Mouse (Mus musculus) left cerebral cortex, adult 2 months (tissue): ENCODE measurements at regions not wholly inside any gene's neighbourhood (a gene's known extent, or its start where the extent isn't known, plus 50 kb on each side); places are given as distances from the start of the nearest gene placed in this dataset.

Experiments
- DNase-seq, 2 experiments: peaks; one replicate each; pipeline ENCODE4 v3.0.0; 2021 to 2022; ENCODE audit warnings: low spot score in 2 of 2, mixed read lengths in 1 of 2; ENCODE audit errors: extremely low spot score in 1 of 2
- H3K27ac ChIP-seq: fragments of 200-600 bp; 2 replicates; pipeline ENCODE4 v1.8.1; 2022
- H3K4me3 ChIP-seq: fragments of 200-600 bp; 2 replicates; pipeline ENCODE4 v1.8.1; 2022
- CTCF ChIP-seq: fragments of 200-600 bp; IDR thresholded peaks from 2 replicates; pipeline ENCODE4 v1.8.1; 2022; ENCODE audit warnings: antibody characterized with exemption, mild to moderate bottlenecking, moderate library complexity
- intact Hi-C: fragments of 180-260 bp; cut with DNase I; formaldehyde crosslinking; loops from one replicate; pipeline ENCODE4 v1.15.1; 2025

- intact Hi-C loops: no loop called here
- TF ChIP-seq CTCF: no peak
- Histone ChIP-seq H3K27ac (no peak overlapping the region), H3K4me3 (no peak overlapping the region)
- no peak for DNase-seq
Observed at GRCm38 (mm10) chr6:94953658-94954057, 163.4 kb upstream of the Kbtbd8 start.

GRCm38 (mm10) chr6:94951971-94952768 is 164.9 kb upstream of the Kbtbd8 start:
- Histone ChIP-seq H3K27ac (no peak overlapping the region), H3K4me3 (no peak overlapping the region)
- intact Hi-C loops: no loop called here
- no peak for TF ChIP-seq CTCF
- DNase-seq: no peak

GRCm38 (mm10) chr6:94950944-94951343 is 166.1 kb upstream of the Kbtbd8 start:
- no peak for DNase-seq
- Histone ChIP-seq H3K27ac (no peak overlapping the region), H3K4me3 (no peak overlapping the region)
- intact Hi-C loops: no loop called here
- no peak for TF ChIP-seq CTCF

GRCm38 (mm10) chr6:94950319-94950718 is 166.7 kb upstream of the Kbtbd8 start:
- no peak for DNase-seq
- H3K27ac ChIP-seq: no peak overlapping the region
- intact Hi-C loops: no loop called here
- no peak overlapping the region for H3K4me3 ChIP-seq
- TF ChIP-seq CTCF: no peak

- DNase-seq: no peak
- no peak for TF ChIP-seq CTCF
- intact Hi-C loops: no loop called here
- no peak overlapping the region for H3K27ac ChIP-seq
- no peak overlapping the region for H3K4me3 ChIP-seq
Observed at GRCm38 (mm10) chr6:94946352-94946900, 170.6 kb upstream of the Kbtbd8 start.

GRCm38 (mm10) chr6:94945715-94946114 is 171.3 kb upstream of the Kbtbd8 start:
- intact Hi-C loops: no loop called here
- Histone ChIP-seq H3K27ac (no peak overlapping the region), H3K4me3 (no peak overlapping the region)
- TF ChIP-seq CTCF: no peak
- no peak for DNase-seq

GRCm38 (mm10) chr6:94944196-94944595 is 172.8 kb upstream of the Kbtbd8 start:
- no peak for DNase-seq
- no peak overlapping the region for H3K4me3 ChIP-seq
- intact Hi-C loops: no loop called here
- TF ChIP-seq CTCF: no peak
- H3K27ac ChIP-seq: no peak overlapping the region

- intact Hi-C loops: no loop called here
- Histone ChIP-seq H3K27ac (no peak overlapping the region), H3K4me3 (no peak overlapping the region)
- no peak for DNase-seq
- TF ChIP-seq CTCF: no peak
Observed at GRCm38 (mm10) chr6:94938949-94939348, 178.1 kb upstream of the Kbtbd8 start.

- no peak for DNase-seq
Observed at GRCm38 (mm10) chr6:94936206-94936605, 180.8 kb upstream of the Kbtbd8 start.

GRCm38 (mm10) chr6:94935706-94936105 is 181.3 kb upstream of the Kbtbd8 start:
- no peak for TF ChIP-seq CTCF
- Histone ChIP-seq H3K27ac (no peak overlapping the region), H3K4me3 (no peak overlapping the region)
- intact Hi-C loops: no loop called here
- DNase-seq: no peak

More at GRCm38 (mm10) chr6:94936206-94936605, 180.8 kb upstream of the Kbtbd8 start:
- intact Hi-C loops: no loop called here
- no peak for TF ChIP-seq CTCF
- Histone ChIP-seq H3K4me3 (no peak overlapping the region), H3K27ac (no peak overlapping the region)

GRCm38 (mm10) chr6:94927811-94928210 is 189.2 kb upstream of the Kbtbd8 start:
- intact Hi-C loops: no loop called here
- no peak for DNase-seq
- no peak for TF ChIP-seq CTCF
- H3K27ac ChIP-seq: no peak overlapping the region
- H3K4me3 ChIP-seq: no peak overlapping the region

GRCm38 (mm10) chr6:94926652-94927211 is 190.3 kb upstream of the Kbtbd8 start:
- Histone ChIP-seq H3K4me3 (no peak overlapping the region), H3K27ac (no peak overlapping the region)
- DNase-seq: no peak
- intact Hi-C loops: no loop called here
- no peak for TF ChIP-seq CTCF

- no peak for TF ChIP-seq CTCF
- no peak overlapping the region for H3K27ac ChIP-seq
- H3K4me3 ChIP-seq: no peak overlapping the region
- DNase-seq: no peak
- intact Hi-C loops: no loop called here
Observed at GRCm38 (mm10) chr6:94925408-94925807, 191.6 kb upstream of the Kbtbd8 start.
